Mouse (Mus musculus): ENCODE measurements around the gene Foxp1. TPM values are rescaled to one million over a fixed set of nuclear protein-coding genes. Genes with fewer than 3 reads are reported as not detected.

Gene Foxp1
- polyA plus RNA-seq, 1 experiment = 17.7 TPM

GRCm38 (mm10) chr6:98980001-98980400 is 542.5 kb downstream of the Foxp1 start:
- Histone ChIP-seq H3K36me3 (ENCODE audit: control insufficient read depth, insufficient read depth) (peaks cover 19% of the 10 kb centered on the region), H3K4me2 (ENCODE audit: low read depth) (no peak overlapping the region), H3K79me2 (ENCODE audit: control insufficient read depth, insufficient read depth) (peaks cover 20% of the 10 kb centered on the region), H3K4me3 (no peak overlapping the region), H3ac (ENCODE audit: control insufficient read depth, insufficient read length) (no peak overlapping the region), H3K27me3 (ENCODE audit: control insufficient read depth, insufficient read depth, insufficient read length) (no peaks in the 10 kb centered on the region)
- TF ChIP-seq MYOD1 (IDR thresholded peaks at IDR 0.05; ENCODE audit: control insufficient read depth in 1 of 3, insufficient read length in 2 of 3, low read depth in 2 of 3) = no peak
- no peak for TF ChIP-seq USF1 (IDR thresholded peaks at IDR 0.05; ENCODE audit: low read depth)
- TF ChIP-seq E2F4 (IDR thresholded peaks at IDR 0.05; ENCODE audit: insufficient read depth) = no peak
- no peak for TF ChIP-seq TCF12 (IDR thresholded peaks at IDR 0.05; ENCODE audit: insufficient read depth, poor library complexity, severe bottlenecking)
- TF ChIP-seq MAX (IDR thresholded peaks at IDR 0.05; ENCODE audit: low read depth) = no peak
- TF ChIP-seq SRF (IDR thresholded peaks at IDR 0.05; ENCODE audit: control insufficient read depth, insufficient read length, low read depth) = no peak
- no peak for TF ChIP-seq POLR2A (IDR thresholded peaks at IDR 0.05; ENCODE audit: insufficient read length, low read depth)
- no peak for TF ChIP-seq CEBPB (IDR thresholded peaks at IDR 0.05; ENCODE audit: insufficient read depth, poor library complexity, severe bottlenecking)

DNA sequence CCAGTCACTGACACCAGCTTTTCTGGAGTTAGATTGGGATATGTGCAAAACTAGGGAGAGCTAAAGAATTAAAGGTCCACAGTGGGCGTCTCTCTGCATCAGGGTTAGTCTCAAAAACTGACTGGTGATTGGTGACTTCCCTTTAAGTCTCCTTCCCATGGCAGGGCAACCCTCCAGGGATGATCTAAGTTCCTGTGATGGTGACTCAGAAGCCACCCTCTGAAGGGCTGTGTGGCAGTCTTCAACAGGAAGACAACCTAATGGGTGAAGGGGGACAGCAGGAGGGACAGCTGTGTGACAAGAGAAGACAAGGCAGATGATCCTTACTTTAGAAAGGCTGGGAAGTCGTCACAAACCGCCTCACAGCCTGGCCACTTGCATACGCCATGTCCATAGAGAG is 544.7 kb downstream of the Foxp1 start:
- H3ac ChIP-seq (ENCODE audit: control insufficient read depth, insufficient read length) = no peak overlapping the region
- TF ChIP-seq POLR2AphosphoS2 (IDR thresholded peaks at IDR 0.05; ENCODE audit: insufficient read length, low read depth) (no peak), POLR2A (IDR thresholded peaks at IDR 0.05; ENCODE audit: insufficient read length, low read depth) (no peak), REST (IDR thresholded peaks at IDR 0.05; ENCODE audit: insufficient read depth, insufficient read length) (no peak), MAX (IDR thresholded peaks at IDR 0.05; ENCODE audit: low read depth) (no peak), SRF (IDR thresholded peaks at IDR 0.05; ENCODE audit: control insufficient read depth, insufficient read length, low read depth) (no peak), TCF3 (IDR thresholded peaks at IDR 0.05; ENCODE audit: insufficient read length, low read depth) (no peak), TCF12 (IDR thresholded peaks at IDR 0.05; ENCODE audit: insufficient read depth, poor library complexity, severe bottlenecking) (no peak), E2F4 (IDR thresholded peaks at IDR 0.05; ENCODE audit: insufficient read depth) (no peak), MYOG (IDR thresholded peaks at IDR 0.05; ENCODE audit: control insufficient read depth in 1 of 3, insufficient read depth in 1 of 3, insufficient read length in 2 of 3, low read depth in 2 of 3) (no peak)
- peaks cover 19% of the 10 kb centered on the region for H3K36me3 ChIP-seq (ENCODE audit: control insufficient read depth, insufficient read depth)
- no peak overlapping the region for H3K4me2 ChIP-seq (ENCODE audit: low read depth)
- H3K79me2 ChIP-seq (ENCODE audit: control insufficient read depth, insufficient read depth) = peaks cover 11% of the 10 kb centered on the region
- H3K27me3 ChIP-seq (ENCODE audit: control insufficient read depth, insufficient read depth, insufficient read length) = no peaks in the 10 kb centered on the region
- no peak overlapping the region for H3K4me3 ChIP-seq

DNA sequence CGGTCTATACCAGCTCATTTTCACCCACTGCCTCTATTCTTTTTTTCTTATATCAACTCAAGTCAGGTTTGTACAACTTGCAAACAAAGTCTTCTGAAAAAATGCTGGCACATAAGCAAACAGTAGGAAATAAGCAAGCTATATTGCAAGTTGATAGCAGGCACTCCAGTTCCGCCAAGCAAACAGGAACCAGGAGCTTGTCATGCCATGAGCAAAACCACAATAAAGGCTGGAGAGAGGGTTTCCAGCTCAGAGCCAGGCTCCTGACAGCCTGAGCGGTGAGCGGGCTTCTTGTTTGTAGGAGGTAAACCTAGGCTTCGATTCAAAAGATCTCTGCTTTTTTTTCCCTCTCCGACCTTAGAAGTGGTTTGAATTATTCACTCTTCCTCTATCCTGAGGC is 546.6 kb downstream of the Foxp1 start:
- TF ChIP-seq TCF3 (IDR thresholded peaks at IDR 0.05; ENCODE audit: insufficient read length, low read depth) = no peak
- Histone ChIP-seq H3K4me3 (no peak overlapping the region), H3K36me3 (ENCODE audit: control insufficient read depth, insufficient read depth) (peaks cover 19% of the 10 kb centered on the region), H3K79me2 (ENCODE audit: control insufficient read depth, insufficient read depth) (no peaks in the 10 kb centered on the region), H3ac (ENCODE audit: control insufficient read depth, insufficient read length) (no peak overlapping the region), H3K4me2 (ENCODE audit: low read depth) (no peak overlapping the region), H3K27me3 (ENCODE audit: control insufficient read depth, insufficient read depth, insufficient read length) (no peaks in the 10 kb centered on the region)

- no peak for TF ChIP-seq POLR2AphosphoS2 (IDR thresholded peaks at IDR 0.05; ENCODE audit: insufficient read length, low read depth)
- TF ChIP-seq REST (IDR thresholded peaks at IDR 0.05; ENCODE audit: insufficient read depth, insufficient read length) = no peak
- peak; percentile 20 for TF ChIP-seq USF1 (IDR thresholded peaks at IDR 0.05; ENCODE audit: low read depth)
- peak in 2 of 3 experiments; percentile 54 to 72 for TF ChIP-seq MYOD1 (IDR thresholded peaks at IDR 0.05; ENCODE audit: control insufficient read depth in 1 of 3, insufficient read length in 2 of 3, low read depth in 2 of 3)
- no peak for TF ChIP-seq MAX (IDR thresholded peaks at IDR 0.05; ENCODE audit: low read depth)
- H3K79me2 ChIP-seq (ENCODE audit: control insufficient read depth, insufficient read depth) = no peaks in the 10 kb centered on the region
- no peaks in the 10 kb centered on the region for H3K27me3 ChIP-seq (ENCODE audit: control insufficient read depth, insufficient read depth, insufficient read length)
- H3K4me3 ChIP-seq = no peak overlapping the region
- H3ac ChIP-seq (ENCODE audit: control insufficient read depth, insufficient read length) = no peak overlapping the region
- H3K4me2 ChIP-seq (ENCODE audit: low read depth) = no peak overlapping the region
- peaks cover 20% of the 10 kb centered on the region for H3K36me3 ChIP-seq (ENCODE audit: control insufficient read depth, insufficient read depth)
Observed at GRCm38 (mm10) chr6:98973433-98973832, 549.1 kb downstream of the Foxp1 start.

DNA sequence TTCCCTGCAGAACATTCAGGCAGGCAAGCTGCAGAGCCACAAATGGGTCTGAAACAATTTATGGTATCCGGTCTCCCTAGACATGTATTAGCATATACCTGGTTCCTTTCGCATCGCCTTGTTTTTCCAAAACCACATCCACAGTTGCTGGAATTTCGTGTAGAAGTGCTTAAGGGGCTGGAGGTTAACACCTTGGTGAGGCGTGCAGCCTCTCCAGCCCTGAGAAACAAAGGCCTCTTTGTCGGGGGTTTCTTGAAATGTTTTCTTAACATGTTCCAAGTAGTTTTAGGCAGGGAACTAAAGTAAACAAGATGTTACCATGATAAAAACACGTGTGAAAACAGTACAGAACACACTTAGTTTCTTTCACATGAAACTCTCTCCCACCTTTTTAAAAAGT is 550.1 kb downstream of the Foxp1 start:
- Histone ChIP-seq H3K27me3 (ENCODE audit: control insufficient read depth, insufficient read depth, insufficient read length) (no peaks in the 10 kb centered on the region), H3K4me3 (no peak overlapping the region), H3ac (ENCODE audit: control insufficient read depth, insufficient read length) (no peak overlapping the region), H3K4me2 (ENCODE audit: low read depth) (no peak overlapping the region), H3K36me3 (ENCODE audit: control insufficient read depth, insufficient read depth) (peaks cover 20% of the 10 kb centered on the region), H3K79me2 (ENCODE audit: control insufficient read depth, insufficient read depth) (no peaks in the 10 kb centered on the region)
- TF ChIP-seq USF1 (IDR thresholded peaks at IDR 0.05; ENCODE audit: low read depth) (no peak), MYOG (IDR thresholded peaks at IDR 0.05; ENCODE audit: control insufficient read depth in 1 of 3, insufficient read depth in 1 of 3, insufficient read length in 2 of 3, low read depth in 2 of 3) (no peak), POLR2A (IDR thresholded peaks at IDR 0.05; ENCODE audit: insufficient read length, low read depth) (no peak), CEBPB (IDR thresholded peaks at IDR 0.05; ENCODE audit: insufficient read depth, poor library complexity, severe bottlenecking) (no peak), TCF3 (IDR thresholded peaks at IDR 0.05; ENCODE audit: insufficient read length, low read depth) (no peak), TCF12 (IDR thresholded peaks at IDR 0.05; ENCODE audit: insufficient read depth, poor library complexity, severe bottlenecking) (no peak), E2F4 (IDR thresholded peaks at IDR 0.05; ENCODE audit: insufficient read depth) (no peak)

GRCm38 (mm10) chr6:98959333-98959732 is 563.2 kb downstream of the Foxp1 start:
- Histone ChIP-seq H3ac (ENCODE audit: control insufficient read depth, insufficient read length) (no peak overlapping the region), H3K4me2 (ENCODE audit: low read depth) (peak overlapping the region; percentile 14), H3K4me3 (no peak overlapping the region), H3K27me3 (ENCODE audit: control insufficient read depth, insufficient read depth, insufficient read length) (no peaks in the 10 kb centered on the region), H3K36me3 (ENCODE audit: control insufficient read depth, insufficient read depth) (peaks cover 12% of the 10 kb centered on the region), H3K79me2 (ENCODE audit: control insufficient read depth, insufficient read depth) (peaks cover 17% of the 10 kb centered on the region)
- TF ChIP-seq MAX (IDR thresholded peaks at IDR 0.05; ENCODE audit: low read depth) (no peak), TCF12 (IDR thresholded peaks at IDR 0.05; ENCODE audit: insufficient read depth, poor library complexity, severe bottlenecking) (no peak), MYOG (IDR thresholded peaks at IDR 0.05; ENCODE audit: control insufficient read depth in 1 of 3, insufficient read depth in 1 of 3, insufficient read length in 2 of 3, low read depth in 2 of 3) (no peak), MYOD1 (IDR thresholded peaks at IDR 0.05; ENCODE audit: control insufficient read depth in 1 of 3, insufficient read length in 2 of 3, low read depth in 2 of 3) (no peak), USF1 (IDR thresholded peaks at IDR 0.05; ENCODE audit: low read depth) (no peak), REST (IDR thresholded peaks at IDR 0.05; ENCODE audit: insufficient read depth, insufficient read length) (no peak), SRF (IDR thresholded peaks at IDR 0.05; ENCODE audit: control insufficient read depth, insufficient read length, low read depth) (no peak), CEBPB (IDR thresholded peaks at IDR 0.05; ENCODE audit: insufficient read depth, poor library complexity, severe bottlenecking) (peak; percentile 14; the same call in 1 of the 2 replicates)
